Mouse (Mus musculus) E14TG2a.4 (cell line): Measurements from ENCODE around the gene Ecpas.

ENCODE experiments used
- H3K27me3 ChIP-seq: 2 replicates; pipeline ENCODE4 v1.6.1; 2014; ENCODE audit warnings: low read length, control low read depth; ENCODE audit not compliant: insufficient read depth
- H3K36me3 ChIP-seq: 2 replicates; pipeline ENCODE4 v1.6.1; 2014; ENCODE audit warnings: low read length, control low read depth; ENCODE audit not compliant: insufficient read depth
- H3K4me1 ChIP-seq: replicated peaks from 2 replicates; pipeline ENCODE4 v1.6.1; 2014; ENCODE audit warnings: low read depth, low read length, control low read depth
- H3K4me3 ChIP-seq: replicated peaks from 2 replicates; pipeline ENCODE4 v1.5.1; 2014; ENCODE audit warnings: mild to moderate bottlenecking, low read length
- H3K9me3 ChIP-seq: 2 replicates; pipeline ENCODE4 v1.6.1; 2014; ENCODE audit warnings: low read length, control low read depth
- CTCF ChIP-seq: conservative IDR thresholded peaks from 2 replicates; pipeline ENCODE4 v1.5.1; 2014; ENCODE audit warnings: low read length
- NANOG ChIP-seq: IDR thresholded peaks from 2 replicates; pipeline ENCODE4 v1.6.1; 2014; ENCODE audit warnings: borderline replicate concordance, low read length, mixed read lengths
- POU5F1 ChIP-seq: IDR thresholded peaks from 2 replicates; pipeline ENCODE4 v1.6.1; 2014; ENCODE audit warnings: low read length, borderline replicate concordance

Ecpas gene

GRCm38 (mm10) chr4:58923933-58924332 is 11.4 kb upstream of the Ecpas start:
- Histone ChIP-seq H3K27me3 (peaks cover 25% of the 10 kb centered on the region), H3K36me3 (no peaks in the 10 kb centered on the region)
- TF ChIP-seq CTCF (no peak), NANOG (no peak), POU5F1 (no peak)

GRCm38 (mm10) chr4:58915081-58915826 is 2.7 kb upstream of the Ecpas start:
- no peak overlapping the region for H3K4me3 ChIP-seq
- peaks cover 15% of the 10 kb centered on the region for H3K4me1 ChIP-seq
- H3K27me3 ChIP-seq: peaks cover 59% of the 10 kb centered on the region
- no peak for TF ChIP-seq POU5F1
- no peak for TF ChIP-seq NANOG
- TF ChIP-seq CTCF: no peak
- H3K9me3 ChIP-seq: no peaks in the 10 kb centered on the region
- H3K36me3 ChIP-seq: no peaks in the 10 kb centered on the region

More at GRCm38 (mm10) chr4:58923933-58924332, 11.4 kb upstream of the Ecpas start:
- Histone ChIP-seq H3K4me3 (no peak overlapping the region), H3K9me3 (0 out of 2 replicates have a peak, but pooled peaks cover 5% of the 10 kb centered on the region), H3K4me1 (no peaks in the 10 kb centered on the region)

- peaks cover 59% of the 10 kb centered on the region for H3K27me3 ChIP-seq
- H3K4me1 ChIP-seq: peaks cover 15% of the 10 kb centered on the region
- H3K36me3 ChIP-seq: no peaks in the 10 kb centered on the region
- no peak overlapping the region; the same call in 1 of the 2 replicates for H3K4me3 ChIP-seq
- no peaks in the 10 kb centered on the region for H3K9me3 ChIP-seq
- TF ChIP-seq NANOG (no peak), CTCF (no peak), POU5F1 (no peak)
Observed at GRCm38 (mm10) chr4:58913336-58914026, 932 bp upstream of the Ecpas start.

- TF ChIP-seq POU5F1: no peak
- TF ChIP-seq NANOG: no peak
- no peak for TF ChIP-seq CTCF
- Histone ChIP-seq H3K36me3 (no peaks in the 10 kb centered on the region), H3K9me3 (no peaks in the 10 kb centered on the region), H3K4me3 (peak overlapping the region; percentile 81), H3K4me1 (peaks cover 15% of the 10 kb centered on the region), H3K27me3 (peaks cover 59% of the 10 kb centered on the region)
Observed at GRCm38 (mm10) chr4:58911831-58912628, 519 bp downstream of the Ecpas start.

- no peaks in the 10 kb centered on the region for H3K9me3 ChIP-seq
- TF ChIP-seq CTCF (no peak), POU5F1 (no peak), NANOG (no peak)
- H3K4me3 ChIP-seq: peak overlapping the region; percentile 81
- peaks cover 56% of the 10 kb centered on the region for H3K27me3 ChIP-seq
- peaks cover 15% of the 10 kb centered on the region for H3K4me1 ChIP-seq
- H3K36me3 ChIP-seq: no peaks in the 10 kb centered on the region
Observed at GRCm38 (mm10) chr4:58911069-58911830, 1.3 kb downstream of the Ecpas start.

- Histone ChIP-seq H3K9me3 (no peaks in the 10 kb centered on the region), H3K27me3 (peaks cover 52% of the 10 kb centered on the region), H3K4me3 (peak overlapping the region; percentile 81; the same call in 1 of the 2 replicates), H3K36me3 (no peaks in the 10 kb centered on the region), H3K4me1 (peaks cover 15% of the 10 kb centered on the region)
- TF ChIP-seq POU5F1 (no peak), NANOG (no peak), CTCF (no peak)
Observed at GRCm38 (mm10) chr4:58910175-58911068, 2.1 kb downstream of the Ecpas start.

GRCm38 (mm10) chr4:58907453-58907852 is 5.1 kb downstream of the Ecpas start:
- no peak for TF ChIP-seq CTCF
- TF ChIP-seq POU5F1: no peak
- TF ChIP-seq NANOG: no peak

More at GRCm38 (mm10) chr4:58907453-58907852, 5.1 kb downstream of the Ecpas start:
- H3K27me3 ChIP-seq: peaks cover 23% of the 10 kb centered on the region
- H3K4me3 ChIP-seq: no peak overlapping the region
- H3K9me3 ChIP-seq: no peaks in the 10 kb centered on the region
- H3K4me1 ChIP-seq: peaks cover 13% of the 10 kb centered on the region
- no peaks in the 10 kb centered on the region for H3K36me3 ChIP-seq
